Mouse (Mus musculus): ENCODE measurements around the gene Mindy1. TPM values are rescaled to one million over a fixed set of nuclear protein-coding genes. Genes with fewer than 3 reads are reported as not detected.

The Mindy1 gene
- total RNA-seq, 1 experiment: 48.8 TPM

- H3K4me1 ChIP-seq (ENCODE audit: control insufficient read depth in 2 of 2, insufficient read depth in 2 of 2, low read length in 2 of 2, poor library complexity in 1 of 2): no peaks in the 10 kb centered on the region
These were observed 29.4 kb downstream of the Mindy1 start for GRCm38 (mm10) chr3:95310496-95310895.

DNA sequence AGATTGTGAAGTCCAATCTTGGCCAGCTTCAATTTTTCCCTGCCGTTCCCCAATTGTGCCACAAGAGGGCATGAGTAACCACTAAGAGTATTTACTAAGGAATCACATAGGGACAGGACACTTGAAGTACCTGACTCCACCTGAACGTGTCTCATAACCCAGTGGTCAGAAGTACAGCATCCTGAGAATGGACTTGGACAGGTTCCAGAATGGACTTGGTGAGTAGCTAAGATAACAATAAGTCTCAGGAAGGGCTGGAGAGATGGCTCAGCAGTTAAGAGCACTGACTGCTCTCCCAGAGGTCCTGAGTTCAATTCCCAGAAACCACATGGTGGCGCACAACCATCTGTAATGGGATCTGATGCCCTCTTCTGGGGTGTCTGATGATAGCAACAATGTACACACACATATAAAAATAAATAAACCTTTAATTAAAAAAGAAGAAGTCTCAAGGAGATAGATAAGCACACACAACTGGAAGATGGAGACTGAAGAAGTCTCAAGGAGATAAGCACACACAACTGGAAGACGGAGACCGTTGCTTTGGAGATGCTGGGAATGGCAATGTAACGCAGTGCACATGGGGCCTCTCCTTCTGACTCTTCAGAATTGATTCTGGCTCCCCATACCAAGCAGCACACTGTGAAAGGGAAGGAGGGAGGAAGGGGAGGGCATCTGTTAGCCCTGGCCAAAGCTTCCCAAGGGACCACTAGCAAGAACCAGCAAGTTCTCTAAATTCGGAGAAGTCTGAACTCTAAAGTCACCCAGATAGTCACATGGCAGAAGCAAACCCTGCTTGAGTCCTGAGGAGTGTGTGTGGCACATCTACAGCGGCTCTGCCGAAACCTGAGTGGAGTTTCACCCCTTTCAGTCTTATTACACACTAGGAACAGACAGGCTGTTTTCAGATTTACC lies 30.1 kb downstream of the Mindy1 start:
- H3K27ac ChIP-seq (ENCODE audit: insufficient read depth, low read depth, low read length, poor library complexity, severe bottlenecking): no peak overlapping the region
- H3K9me3 ChIP-seq (ENCODE audit: control insufficient read depth, insufficient read depth, low read depth, low read length): peaks cover 8% of the 10 kb centered on the region; the same call in 1 of the 2 replicates
- peaks cover 0 to 3% of the 10 kb centered on the region in 2 experiments; a peak in 1 of 4 replicates for H3K4me1 ChIP-seq (ENCODE audit: control insufficient read depth in 2 of 2, insufficient read depth in 2 of 2, low read length in 2 of 2, poor library complexity in 1 of 2)
- no peak overlapping the region for H3K9ac ChIP-seq (ENCODE audit: insufficient read depth, low read depth, low read length, poor library complexity, severe bottlenecking)
- DNase-seq (ENCODE audit: low read depth, low spot score): peak; percentile 73
- in situ Hi-C loops (cut with MboI; ENCODE audit: low sequenced_read_pairs in 2 of 2, unreplicated experiment in 2 of 2): no loop called here
- TF ChIP-seq ZNF384 (IDR thresholded peaks at IDR 0.05; ENCODE audit: low read depth, low read length): no peak
- TF ChIP-seq CHD2 (IDR thresholded peaks at IDR 0.05; ENCODE audit: low read depth, low read length): no peak
- TF ChIP-seq HCFC1 (IDR thresholded peaks at IDR 0.05; ENCODE audit: borderline replicate concordance, insufficient read depth, low read length): no peak
- TF ChIP-seq ZC3H11A (IDR thresholded peaks at IDR 0.05; ENCODE audit: borderline replicate concordance, low read depth, low read length): 0 out of 2 replicates have a peak, but pooled peaks have one; percentile 20
- TF ChIP-seq MAFK (IDR thresholded peaks at IDR 0.05; ENCODE audit: insufficient read depth, low read depth, low read length): no peak
- H3K36me3 ChIP-seq (ENCODE audit: control insufficient read depth, insufficient read depth, low read length, poor library complexity, severe bottlenecking): no peaks in the 10 kb centered on the region
- no peak overlapping the region for H3K4me3 ChIP-seq (ENCODE audit: insufficient read depth in 1 of 2, low read depth in 1 of 2, low read length in 2 of 2, poor library complexity in 1 of 2, severe bottlenecking in 1 of 2)

More at GRCm38 (mm10) chr3:95310496-95310895, 29.4 kb downstream of the Mindy1 start:
- no peak overlapping the region for H3K27ac ChIP-seq (ENCODE audit: insufficient read depth, low read depth, low read length, poor library complexity, severe bottlenecking)
- peaks cover 8% of the 10 kb centered on the region; the same call in 1 of the 2 replicates for H3K9me3 ChIP-seq (ENCODE audit: control insufficient read depth, insufficient read depth, low read depth, low read length)
- in situ Hi-C loops (cut with MboI; ENCODE audit: low sequenced_read_pairs in 2 of 2, unreplicated experiment in 2 of 2): no loop called here
- no peak for DNase-seq (ENCODE audit: low read depth, low spot score)
- H3K9ac ChIP-seq (ENCODE audit: insufficient read depth, low read depth, low read length, poor library complexity, severe bottlenecking): no peak overlapping the region
- no peaks in the 10 kb centered on the region for H3K36me3 ChIP-seq (ENCODE audit: control insufficient read depth, insufficient read depth, low read length, poor library complexity, severe bottlenecking)
- TF ChIP-seq MAFK (IDR thresholded peaks at IDR 0.05; ENCODE audit: insufficient read depth, low read depth, low read length) (no peak), CHD2 (IDR thresholded peaks at IDR 0.05; ENCODE audit: low read depth, low read length) (no peak), ZNF384 (IDR thresholded peaks at IDR 0.05; ENCODE audit: low read depth, low read length) (no peak), ZC3H11A (IDR thresholded peaks at IDR 0.05; ENCODE audit: borderline replicate concordance, low read depth, low read length) (no peak), HCFC1 (IDR thresholded peaks at IDR 0.05; ENCODE audit: borderline replicate concordance, insufficient read depth, low read length) (no peak)
- no peak overlapping the region for H3K4me3 ChIP-seq (ENCODE audit: insufficient read depth in 1 of 2, low read depth in 1 of 2, low read length in 2 of 2, poor library complexity in 1 of 2, severe bottlenecking in 1 of 2)

GRCm38 (mm10) chr3:95312623-95313022 lies 31.5 kb downstream of the Mindy1 start:
- H3K9me3 ChIP-seq (ENCODE audit: control insufficient read depth, insufficient read depth, low read depth, low read length): peaks cover 8% of the 10 kb centered on the region; the same call in 1 of the 2 replicates
- in situ Hi-C loops (cut with MboI; ENCODE audit: low sequenced_read_pairs in 2 of 2, unreplicated experiment in 2 of 2): no loop called here
- H3K9ac ChIP-seq (ENCODE audit: insufficient read depth, low read depth, low read length, poor library complexity, severe bottlenecking): no peak overlapping the region
- no peak overlapping the region for H3K4me3 ChIP-seq (ENCODE audit: insufficient read depth in 1 of 2, low read depth in 1 of 2, low read length in 2 of 2, poor library complexity in 1 of 2, severe bottlenecking in 1 of 2)
- no peaks in the 10 kb centered on the region for H3K36me3 ChIP-seq (ENCODE audit: control insufficient read depth, insufficient read depth, low read length, poor library complexity, severe bottlenecking)
- no peak overlapping the region for H3K27ac ChIP-seq (ENCODE audit: insufficient read depth, low read depth, low read length, poor library complexity, severe bottlenecking)
- H3K4me1 ChIP-seq (ENCODE audit: control insufficient read depth in 2 of 2, insufficient read depth in 2 of 2, low read length in 2 of 2, poor library complexity in 1 of 2): peaks cover 3 to 4% of the 10 kb centered on the region in 2 experiments; a peak in 2 of 4 replicates
- no peak for DNase-seq (ENCODE audit: low read depth, low spot score)
- TF ChIP-seq ZNF384 (IDR thresholded peaks at IDR 0.05; ENCODE audit: low read depth, low read length) (peak; percentile 22; the same call in 1 of the 2 replicates), ZC3H11A (IDR thresholded peaks at IDR 0.05; ENCODE audit: borderline replicate concordance, low read depth, low read length) (no peak)

- Histone ChIP-seq H3K4me3 (ENCODE audit: insufficient read depth in 1 of 2, low read depth in 1 of 2, low read length in 2 of 2, poor library complexity in 1 of 2, severe bottlenecking in 1 of 2) (no peak overlapping the region), H3K27ac (ENCODE audit: insufficient read depth, low read depth, low read length, poor library complexity, severe bottlenecking) (no peak overlapping the region), H3K9me3 (ENCODE audit: control insufficient read depth, insufficient read depth, low read depth, low read length) (peaks cover 6% of the 10 kb centered on the region; the same call in 1 of the 2 replicates), H3K9ac (ENCODE audit: insufficient read depth, low read depth, low read length, poor library complexity, severe bottlenecking) (0 out of 2 replicates have a peak overlapping the region, but pooled peaks have one; percentile 38), H3K4me1 (ENCODE audit: control insufficient read depth in 2 of 2, insufficient read depth in 2 of 2, low read length in 2 of 2, poor library complexity in 1 of 2) (peaks cover 3 to 4% of the 10 kb centered on the region in 2 experiments; a peak in 2 of 4 replicates), H3K36me3 (ENCODE audit: control insufficient read depth, insufficient read depth, low read length, poor library complexity, severe bottlenecking) (no peaks in the 10 kb centered on the region)
- no peak for DNase-seq (ENCODE audit: low read depth, low spot score)
- no peak for TF ChIP-seq ZC3H11A (IDR thresholded peaks at IDR 0.05; ENCODE audit: borderline replicate concordance, low read depth, low read length)
- no peak for TF ChIP-seq HCFC1 (IDR thresholded peaks at IDR 0.05; ENCODE audit: borderline replicate concordance, insufficient read depth, low read length)
- no peak for TF ChIP-seq ZNF384 (IDR thresholded peaks at IDR 0.05; ENCODE audit: low read depth, low read length)
- TF ChIP-seq CHD2 (IDR thresholded peaks at IDR 0.05; ENCODE audit: low read depth, low read length): no peak
- no peak for TF ChIP-seq MAFK (IDR thresholded peaks at IDR 0.05; ENCODE audit: insufficient read depth, low read depth, low read length)
- in situ Hi-C loops (cut with MboI; ENCODE audit: low sequenced_read_pairs in 2 of 2, unreplicated experiment in 2 of 2): no loop called here
These were observed 32.3 kb downstream of the Mindy1 start for GRCm38 (mm10) chr3:95313476-95313875.

Measured in ES-E14 (cell line).